Mouse (Mus musculus) neutrophil, adult 59 days (primary cell): ENCODE measurements around the gene Gorasp2. TPM values are rescaled to one million over a fixed set of nuclear protein-coding genes. Genes with fewer than 3 reads are reported as not detected.

Experiments used
- total RNA-seq, 2 experiments: library from RNA; stranded (reverse); gene quantifications; 1 replicate in 1 of 2; 2 replicates in 1 of 2; pipeline ENCODE4 v1.2.4; 2023

Gorasp2 gene
- 10 to 100 TPM; 51.0 to 58.9 TPM for total RNA-seq

DNA sequence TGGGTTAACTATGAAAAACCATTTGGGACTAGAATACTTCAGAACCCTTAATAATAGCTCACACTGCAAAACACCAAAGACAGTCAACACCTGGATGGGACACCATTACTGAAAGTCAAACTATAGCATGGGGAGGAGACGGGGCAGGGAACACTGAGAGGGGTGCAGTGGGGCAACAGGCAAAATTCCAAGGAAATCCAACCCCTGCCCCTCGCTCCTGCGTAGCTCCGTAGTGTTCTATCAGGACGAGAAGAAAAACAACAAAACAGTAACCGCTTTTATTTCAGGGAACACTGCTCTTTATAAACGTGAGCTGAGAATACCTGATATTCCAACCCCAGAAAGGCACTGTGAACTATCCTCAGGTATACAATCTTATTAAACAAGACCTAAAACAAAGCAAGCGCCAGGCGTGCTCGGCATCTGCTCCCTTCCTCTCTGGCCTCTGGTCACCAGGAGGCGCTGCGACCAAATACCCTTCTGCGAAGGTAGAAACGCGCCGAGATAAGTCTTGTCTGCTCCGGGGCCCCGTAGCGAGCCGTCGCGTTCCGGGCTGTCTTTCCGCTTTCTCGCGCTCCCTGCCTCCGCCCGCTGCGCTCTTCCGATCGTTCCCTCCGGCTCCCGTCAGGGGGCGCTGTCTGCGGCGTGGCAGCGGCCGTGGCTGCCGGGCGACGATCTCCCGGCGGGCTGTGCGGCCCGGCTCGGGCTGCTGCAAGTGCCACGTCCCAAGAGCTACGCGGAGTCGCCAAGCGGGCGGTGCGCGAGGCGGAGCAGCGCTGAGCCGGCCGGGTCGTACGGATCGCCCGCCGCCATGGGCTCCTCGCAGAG, at the start of gene Gorasp2:
TSS of gene Gorasp2 (plus strand) at position 690 of the 828 bp plus-strand sequence.

GRCm38 (mm10) chr2:70661715-70662495, 529 bp downstream of the Gorasp2 start, which contains the start of gene Gm26558:
Gene Gm26558 (minus strand): TSS chr2:70662108.

Other genes starting within 250 kb of the Gorasp2 start
- not detected for gene Sp5, start 186.7 kb upstream of the Gorasp2 start, total RNA-seq
- not detected for gene Erich2, start 152.8 kb upstream of the Gorasp2 start, total RNA-seq
- gene Gad1, start 108.5 kb upstream of the Gorasp2 start, total RNA-seq: under 1 TPM in 1 of 2 experiments, not detected in 1; 0.47 TPM
- not detected for gene Gm26558, start 532 bp downstream of the Gorasp2 start, total RNA-seq
- 10 to 100 TPM; 54.2 to 59.0 TPM for gene Tlk1, start 164.2 kb downstream of the Gorasp2 start, total RNA-seq